Mouse (Mus musculus) stomach, postnatal 0 days (tissue): ENCODE data around the gene Slamf8.

Experiments
- CTCF ChIP-seq: IDR thresholded peaks from 2 replicates; pipeline ENCODE4 v1.5.1; 2016; ENCODE audit warnings: antibody characterized with exemption, low read depth, mild to moderate bottlenecking, moderate library complexity
- EP300 ChIP-seq: optimal IDR thresholded peaks from 2 replicates; pipeline ENCODE3; 2016; ENCODE audit warnings: antibody characterized with exemption

GRCm38 (mm10) chr1:172611304-172611703 is 20.9 kb upstream of the Slamf8 start:
- TF ChIP-seq CTCF (no peak), EP300 (no peak)
